Mouse (Mus musculus) spleen, adult 12 weeks (tissue): ENCODE results near the gene Slco1c1.
"Not testable (repeated sequence)": the region's sequence is repeated elsewhere in the genome, so short reads cannot be mapped to it uniquely, and the experiment has no call there.

ENCODE experiments used
- DNase-seq: peaks from one replicate; pipeline ENCODE4 v3.0.0; 2022; ENCODE audit warnings: low spot score

The Slco1c1 gene

DNA sequence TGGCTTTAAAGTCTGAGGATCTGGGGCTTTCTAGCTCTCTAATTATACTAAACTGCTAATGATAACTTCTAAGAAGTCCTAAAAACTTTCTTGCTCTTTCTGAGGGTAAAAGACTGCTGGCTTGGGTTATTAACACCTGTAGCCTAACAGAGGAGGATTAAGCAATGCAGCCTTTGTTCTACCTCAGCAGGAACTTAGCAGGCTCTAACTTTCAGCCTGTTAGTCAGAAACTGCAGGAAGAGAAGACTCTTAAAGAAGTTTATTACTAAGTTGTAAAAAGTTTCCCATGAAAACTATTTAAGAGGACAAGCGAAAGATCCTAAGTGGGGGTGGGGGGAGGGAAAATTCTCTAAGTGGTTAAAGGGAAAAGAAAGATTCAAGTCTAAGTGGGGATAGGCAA, 65.8 kb downstream of the Slco1c1 start:
- DNase-seq = no peak

DNA sequence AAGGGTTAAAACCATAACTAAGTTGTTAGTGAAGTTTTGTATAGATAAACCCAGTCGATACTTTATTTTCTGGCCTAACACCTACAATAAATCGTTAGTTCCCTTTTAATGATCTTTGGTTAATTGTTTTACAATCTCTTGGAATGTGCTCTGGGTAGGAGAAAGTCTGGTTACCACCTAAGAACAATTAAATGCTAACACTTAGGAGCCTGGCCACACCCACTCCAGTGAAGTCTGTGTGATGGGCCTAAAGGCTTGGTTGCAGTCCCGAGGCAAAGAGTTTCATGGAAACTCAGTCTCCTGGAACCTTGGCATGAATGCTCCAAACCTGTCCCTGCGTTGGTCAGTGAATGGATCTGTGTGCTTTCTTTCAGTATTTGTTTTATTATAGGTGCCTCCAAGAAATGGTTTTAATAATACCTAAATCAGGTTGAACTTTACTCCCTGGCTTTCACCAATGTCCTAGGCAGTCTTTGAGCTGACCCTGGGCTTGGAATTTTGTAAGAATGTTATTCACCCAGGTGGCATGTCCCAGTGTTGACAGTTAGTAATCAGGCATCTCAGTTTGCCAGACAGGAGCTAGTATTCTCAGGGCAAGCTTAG, 66.5 kb downstream of the Slco1c1 start:
- DNase-seq = not testable (repeated sequence)

DNA sequence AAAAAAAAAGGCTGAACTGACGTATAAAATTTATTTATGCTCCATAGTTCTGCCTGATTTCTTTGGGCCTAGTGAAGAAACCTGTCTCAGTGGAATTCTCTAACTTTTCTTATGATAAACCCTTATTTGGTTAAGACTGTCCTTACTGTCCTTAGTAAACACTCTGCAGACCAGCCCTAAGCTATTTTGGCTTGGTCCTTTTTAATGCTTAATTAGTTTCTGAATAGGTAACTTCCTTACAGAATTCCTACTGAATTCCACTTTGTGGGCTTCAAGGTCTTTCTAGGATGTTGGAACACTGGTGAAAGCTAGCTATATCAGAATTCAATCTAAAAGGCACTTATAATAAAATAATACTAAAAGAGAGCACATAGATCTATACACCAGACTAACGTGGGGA, 71.9 kb downstream of the Slco1c1 start:
- DNase-seq = no peak

DNA sequence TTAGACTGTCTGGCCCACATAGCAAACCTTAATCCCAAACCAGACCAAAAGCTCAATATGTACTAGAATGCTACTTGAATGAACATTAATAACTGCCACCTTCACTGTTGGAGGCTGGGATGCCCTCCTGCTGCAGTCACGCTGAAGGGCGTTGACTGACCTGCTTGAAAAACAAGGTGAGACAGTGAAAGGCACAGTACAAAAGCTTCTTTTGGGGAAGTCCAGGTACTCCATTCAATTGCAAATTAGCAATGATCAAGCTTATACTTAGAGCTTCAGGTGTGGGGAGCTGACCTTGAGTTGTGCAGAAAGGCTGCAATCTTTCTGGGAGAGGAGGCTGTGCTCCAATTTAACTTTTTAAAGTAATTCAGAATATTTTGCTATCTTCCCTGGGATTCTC, 72.9 kb downstream of the Slco1c1 start:
- DNase-seq = no peak

DNA sequence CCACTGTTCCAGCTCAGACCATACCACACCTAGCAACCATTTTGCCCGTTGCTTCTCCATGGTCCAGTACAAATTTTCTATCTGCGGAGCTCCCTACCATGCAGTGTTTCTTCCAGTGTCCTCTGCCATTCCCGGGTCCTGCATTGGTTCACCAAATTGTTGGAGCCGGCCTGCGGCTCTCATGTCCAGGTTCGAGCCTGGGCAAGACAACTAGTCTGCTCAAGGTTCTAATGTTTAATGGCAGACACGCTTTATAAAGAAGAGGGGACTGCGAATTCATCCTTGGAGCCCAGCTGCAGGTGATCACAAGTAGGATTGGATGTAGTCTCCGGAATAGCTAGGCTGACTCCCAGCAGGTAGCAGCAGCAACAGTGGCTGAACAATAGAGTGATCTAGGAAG, 76.8 kb downstream of the Slco1c1 start:
- DNase-seq = no peak

DNA sequence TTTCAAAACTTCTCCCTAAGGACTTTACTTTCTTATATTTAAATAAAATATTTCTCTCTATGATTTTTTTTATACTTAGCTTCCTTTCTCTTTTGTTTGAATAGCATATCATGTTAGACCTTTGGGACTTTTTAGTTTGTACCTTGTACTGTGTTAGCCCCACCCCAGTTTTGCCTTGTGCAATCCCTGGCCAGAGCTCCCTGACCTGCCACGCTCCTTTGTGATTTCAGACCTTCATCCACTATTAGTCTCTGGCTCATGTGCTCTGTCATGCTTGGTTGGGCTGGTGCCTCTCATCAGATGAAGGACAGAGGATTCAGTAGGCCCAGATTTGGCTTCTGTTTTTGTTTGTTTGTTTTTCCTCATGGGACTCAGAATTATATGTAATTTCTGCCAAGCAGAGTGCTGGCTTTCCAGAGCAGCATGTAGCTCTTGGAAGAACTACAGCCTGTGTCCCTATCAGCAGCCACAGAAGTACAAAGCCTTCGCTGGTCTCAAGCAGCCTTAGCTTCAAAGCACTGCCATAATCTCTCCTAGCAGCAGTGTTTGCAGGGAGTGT, 86.6 kb downstream of the Slco1c1 start:
- no peak for DNase-seq

DNA sequence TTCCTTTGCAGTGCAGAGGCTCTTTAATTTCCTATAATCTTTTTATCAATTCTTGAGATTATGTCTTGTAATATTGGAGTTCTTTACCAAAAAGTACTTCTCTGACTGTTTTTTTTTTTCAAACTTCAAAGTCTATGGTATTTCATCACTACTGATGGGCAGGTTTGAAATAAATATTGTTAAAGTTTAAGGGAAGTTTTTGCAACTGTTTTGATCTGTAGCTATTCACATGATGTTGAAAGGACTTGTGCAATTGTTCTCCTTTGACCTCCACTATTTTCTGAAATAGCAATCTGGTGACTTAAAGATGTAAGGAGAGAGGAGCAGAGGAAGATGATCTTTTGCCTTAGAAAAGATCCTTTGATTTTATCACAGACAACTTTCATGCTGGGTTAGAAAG, 89.8 kb downstream of the Slco1c1 start:
- DNase-seq = no peak

DNA sequence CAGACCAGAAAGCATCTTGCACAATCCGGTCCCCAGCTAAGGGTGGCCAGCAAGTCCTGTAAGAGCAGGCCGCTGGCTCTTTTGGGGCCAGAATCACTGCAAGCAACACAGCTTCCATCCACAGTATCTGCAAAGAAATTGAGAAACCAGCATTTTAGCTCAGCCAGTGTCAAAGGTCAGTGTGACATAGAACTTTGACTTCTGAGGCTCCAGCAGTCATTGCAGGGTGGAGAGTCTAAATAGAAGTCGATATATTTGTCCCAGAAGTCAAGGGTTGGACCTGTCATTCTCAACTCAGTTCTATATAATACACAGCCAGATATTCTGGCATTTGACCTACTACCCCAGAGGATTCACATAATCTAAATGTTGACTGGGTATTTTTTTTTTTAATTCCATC, 91.2 kb downstream of the Slco1c1 start:
- no peak for DNase-seq
